Mouse (Mus musculus): Measurements from ENCODE around the gene Pum1.

Pum1 gene

DNA sequence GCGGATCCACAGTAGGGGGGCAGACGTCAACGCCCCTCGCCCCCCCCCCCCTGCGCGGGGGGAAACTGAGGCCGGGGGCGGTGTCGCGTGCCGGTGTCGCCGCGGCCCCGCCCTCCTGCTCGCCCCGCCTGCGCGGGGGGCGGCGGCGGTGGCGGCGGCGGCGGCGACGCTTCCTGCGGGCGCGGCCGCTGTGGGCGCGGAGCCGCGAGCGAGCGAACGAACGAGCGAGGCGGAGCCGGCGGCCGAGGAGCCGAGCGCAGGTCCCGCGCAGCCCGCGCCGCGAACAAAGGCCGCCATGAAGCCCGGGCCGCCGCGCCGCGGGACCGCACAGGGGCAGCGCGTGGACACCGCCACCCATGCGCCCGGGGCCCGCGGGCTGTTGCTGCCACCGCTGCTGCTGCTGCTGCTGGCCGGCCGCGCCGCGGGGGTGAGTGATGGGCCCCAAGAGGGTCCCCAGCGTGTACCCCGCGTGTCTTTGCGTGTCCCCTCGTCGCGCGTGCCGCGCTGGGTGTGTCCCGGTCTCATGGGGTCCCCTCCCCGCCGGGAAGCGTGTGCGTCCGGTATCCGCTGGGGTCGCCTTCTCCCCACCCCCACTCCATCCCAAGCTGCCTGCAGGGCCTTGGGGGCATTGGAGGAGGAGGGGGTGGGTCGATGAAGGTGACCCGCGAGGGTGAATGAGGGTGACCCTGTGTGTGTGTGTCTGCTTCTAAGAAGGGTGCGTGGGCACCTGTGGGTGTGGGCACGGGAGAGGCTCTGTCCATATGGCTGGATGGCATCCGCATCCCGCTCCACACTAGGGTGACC is 129.5 kb downstream of the Pum1 start, which contains the start of gene Sdc3:
TSS of gene Sdc3 (plus strand) at position 162 of the 804 bp plus-strand sequence.
- peak in 1 of 2 experiments; percentile 67 for DNase-seq

DNA sequence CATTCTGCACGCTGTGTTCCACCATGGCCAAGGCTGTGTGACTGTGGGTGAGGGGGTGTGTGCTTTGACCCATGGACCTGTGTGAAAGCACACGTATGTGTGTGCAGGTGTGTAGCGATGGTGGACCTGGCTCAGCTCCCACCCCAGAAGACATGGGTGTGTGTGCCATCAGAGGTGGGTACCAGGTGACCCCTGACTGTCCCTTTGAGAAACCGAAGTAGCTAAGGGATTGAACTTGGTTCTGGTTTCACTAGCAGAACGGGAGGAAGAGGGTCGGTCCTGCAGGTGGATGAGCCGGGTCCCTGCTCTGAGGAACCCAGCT is 130.0 kb downstream of the Pum1 start:
- no peak for DNase-seq

DNA sequence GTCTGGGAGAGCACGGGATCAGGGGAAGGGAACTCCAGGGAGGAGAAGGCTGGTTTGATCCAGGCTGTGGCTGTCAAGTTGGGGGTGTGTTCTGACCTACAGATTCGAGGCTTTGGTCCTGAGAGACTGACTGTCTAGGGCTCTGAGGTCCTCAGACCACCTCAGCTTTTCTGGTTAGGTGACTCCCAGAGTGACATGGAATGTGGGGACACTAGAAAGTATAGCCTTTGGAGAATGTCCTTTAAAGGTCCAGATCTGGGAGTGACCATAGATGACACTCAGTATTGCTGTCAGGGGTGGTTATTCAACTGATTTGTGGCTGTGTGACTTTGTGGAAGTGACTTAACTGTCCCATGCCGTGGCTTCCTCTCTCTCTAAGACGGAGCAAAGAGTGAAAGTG is 131.7 kb downstream of the Pum1 start:
- no peak for DNase-seq

DNA sequence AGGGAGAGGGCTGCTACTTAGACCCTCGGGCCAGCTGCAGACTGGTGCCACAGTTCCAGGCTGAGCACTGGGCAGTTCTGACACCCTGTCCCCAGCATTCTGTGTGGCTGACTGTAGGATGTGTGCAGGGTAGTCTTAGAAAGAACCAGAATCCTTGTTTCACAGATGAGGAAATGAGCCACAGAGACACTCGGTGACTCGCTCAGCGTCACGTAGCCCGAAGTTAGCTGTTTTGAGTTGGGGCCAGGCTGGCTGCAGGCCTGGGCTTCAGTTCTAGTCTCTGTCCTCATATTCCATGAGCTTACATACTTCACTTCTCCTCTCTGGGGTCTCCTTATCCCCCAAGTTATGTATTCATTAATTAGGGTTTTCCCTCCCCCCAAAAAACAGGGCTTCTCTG is 132.8 kb downstream of the Pum1 start:
- no peak for DNase-seq

DNA sequence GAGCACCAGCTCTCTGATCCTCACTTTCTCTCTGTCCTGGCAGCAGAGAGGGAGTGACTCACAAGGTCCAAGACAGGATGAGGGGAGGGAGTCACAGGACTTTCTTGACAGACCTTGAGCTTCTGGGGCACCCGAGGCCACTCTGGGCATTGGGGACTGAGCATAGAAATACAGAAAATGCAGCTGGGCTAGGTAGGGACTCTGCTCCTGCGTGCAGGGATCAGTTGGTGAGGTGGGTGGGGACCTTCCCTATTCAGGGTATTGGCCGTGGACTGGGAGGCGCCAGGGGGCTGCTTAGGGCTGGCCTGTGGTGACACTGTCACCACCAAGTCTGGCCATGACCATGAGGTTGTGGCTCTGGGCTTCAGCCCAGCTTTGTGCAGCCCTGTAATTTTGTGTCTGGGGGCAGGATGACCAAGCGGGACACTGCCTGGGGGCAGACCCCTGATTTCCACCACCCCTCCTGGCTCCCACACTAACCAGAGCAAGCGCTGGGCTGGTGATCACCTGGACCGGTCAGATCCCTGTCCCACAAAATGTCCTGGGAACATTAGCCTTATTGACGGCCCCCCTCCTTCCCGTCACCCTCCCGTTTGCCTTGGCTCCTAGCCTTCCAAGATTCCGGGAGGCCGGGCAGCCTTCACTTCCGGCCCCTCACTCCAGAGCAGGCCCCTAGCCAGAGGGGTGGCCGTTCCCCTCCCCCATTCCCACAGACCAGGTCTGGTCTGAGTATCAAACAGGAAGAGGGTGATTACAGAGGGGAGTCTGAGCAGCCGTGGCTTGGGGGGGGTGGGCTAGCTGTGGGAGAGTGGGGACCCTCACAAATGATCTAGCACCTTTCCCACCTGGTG is 134.3 kb downstream of the Pum1 start:
- DNase-seq, result peak; percentile 56 to 72

DNA sequence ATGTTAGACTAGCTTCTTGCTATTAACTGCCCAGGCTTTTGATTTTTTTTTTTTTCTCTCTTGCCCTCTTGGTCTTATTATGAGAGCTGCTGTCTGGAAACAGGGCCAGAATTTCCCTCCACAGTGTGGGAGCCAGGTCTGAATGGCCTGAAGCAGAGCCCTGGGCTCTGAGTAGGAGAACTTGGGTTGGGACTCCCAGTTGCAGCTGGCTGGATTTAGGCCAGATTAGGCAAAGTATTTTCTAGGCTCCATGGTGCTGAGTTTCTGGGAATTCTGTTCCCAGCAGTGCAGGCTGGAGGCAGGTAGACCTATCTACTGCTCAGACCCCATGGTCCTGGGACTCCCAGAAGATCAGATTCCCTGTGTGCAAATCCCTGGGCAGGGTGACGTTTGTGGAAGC is 135.3 kb downstream of the Pum1 start:
- no peak for DNase-seq

DNA sequence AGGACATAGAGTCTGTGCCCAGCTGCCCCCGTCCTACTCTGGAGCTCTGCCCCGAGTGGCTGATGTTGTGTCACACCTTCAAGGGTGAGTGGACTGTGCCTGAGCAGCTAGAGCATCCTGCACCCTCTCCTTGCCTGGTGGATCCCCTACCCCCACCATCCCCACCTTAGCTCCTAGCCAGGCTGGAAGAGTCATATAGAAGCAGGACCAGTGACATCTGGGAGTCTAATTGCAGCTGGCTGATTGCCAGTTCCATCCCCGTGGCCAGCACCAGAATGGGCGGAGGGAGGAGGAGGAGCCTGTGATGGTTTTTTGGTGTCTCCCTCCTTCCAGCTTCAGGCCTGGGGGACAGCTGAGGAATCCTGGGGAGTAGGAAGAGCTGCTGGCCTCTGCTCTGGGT is 136.0 kb downstream of the Pum1 start:
- peak in 1 of 2 experiments; percentile 49 for DNase-seq

DNA sequence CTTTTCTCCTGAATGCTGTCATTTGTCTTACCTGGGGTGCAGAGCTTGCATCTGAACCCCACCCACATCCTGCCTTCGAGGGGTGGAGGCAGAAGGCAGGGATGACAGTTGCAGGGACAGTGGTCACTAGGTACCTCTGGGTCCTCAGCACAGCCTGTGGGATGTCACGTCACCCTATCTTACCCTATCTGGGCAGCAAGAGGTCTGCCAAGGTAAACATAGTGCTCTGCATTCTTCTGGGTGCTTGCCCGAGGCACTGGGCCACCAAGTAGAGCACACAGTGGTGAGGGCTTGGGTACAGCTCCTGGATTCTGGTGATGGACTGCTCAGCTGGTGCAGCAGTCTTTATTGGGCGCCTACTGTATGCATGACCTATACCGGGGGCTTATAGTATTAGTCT is 136.5 kb downstream of the Pum1 start:
- DNase-seq, result no peak

DNA sequence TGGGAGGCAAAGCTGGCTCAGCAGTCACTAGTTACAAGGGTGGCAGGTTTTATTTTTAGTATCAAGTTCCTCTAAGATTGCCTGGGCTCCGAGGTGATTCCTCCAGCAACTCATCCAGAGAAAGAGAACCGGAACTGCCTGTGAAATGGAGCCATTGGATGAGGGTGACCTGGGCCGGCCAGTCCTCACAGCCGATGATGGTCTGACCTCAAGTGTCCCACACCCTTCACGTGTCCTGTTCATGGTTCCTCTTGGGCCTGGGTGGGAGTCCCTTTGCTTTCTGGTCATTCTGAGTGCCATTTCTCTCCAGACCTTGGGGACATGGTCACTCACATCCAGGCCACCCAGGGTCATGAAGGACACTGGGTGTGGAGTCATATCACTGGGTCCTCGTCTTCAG is 137.0 kb downstream of the Pum1 start:
- DNase-seq, result no peak

DNA sequence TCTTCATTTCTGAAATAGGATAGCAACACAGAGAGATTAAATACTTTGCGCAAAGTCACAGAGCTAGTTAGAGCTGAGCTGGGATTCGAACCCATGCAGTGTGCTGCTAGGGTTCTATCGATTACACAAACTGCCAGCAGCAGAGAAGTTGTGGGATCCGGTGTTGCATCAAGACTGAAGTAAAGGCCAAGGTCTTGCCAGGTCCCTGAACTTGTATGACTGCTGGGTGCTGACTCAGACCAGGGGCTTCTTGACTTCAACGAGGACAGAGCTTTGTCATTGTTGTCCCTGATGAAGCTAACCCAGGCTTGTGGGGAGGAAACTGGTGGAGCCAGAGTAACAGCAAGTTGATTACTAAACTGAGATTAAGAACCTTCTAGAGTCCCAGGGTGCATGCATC is 138.1 kb downstream of the Pum1 start:
- no peak for DNase-seq

DNA sequence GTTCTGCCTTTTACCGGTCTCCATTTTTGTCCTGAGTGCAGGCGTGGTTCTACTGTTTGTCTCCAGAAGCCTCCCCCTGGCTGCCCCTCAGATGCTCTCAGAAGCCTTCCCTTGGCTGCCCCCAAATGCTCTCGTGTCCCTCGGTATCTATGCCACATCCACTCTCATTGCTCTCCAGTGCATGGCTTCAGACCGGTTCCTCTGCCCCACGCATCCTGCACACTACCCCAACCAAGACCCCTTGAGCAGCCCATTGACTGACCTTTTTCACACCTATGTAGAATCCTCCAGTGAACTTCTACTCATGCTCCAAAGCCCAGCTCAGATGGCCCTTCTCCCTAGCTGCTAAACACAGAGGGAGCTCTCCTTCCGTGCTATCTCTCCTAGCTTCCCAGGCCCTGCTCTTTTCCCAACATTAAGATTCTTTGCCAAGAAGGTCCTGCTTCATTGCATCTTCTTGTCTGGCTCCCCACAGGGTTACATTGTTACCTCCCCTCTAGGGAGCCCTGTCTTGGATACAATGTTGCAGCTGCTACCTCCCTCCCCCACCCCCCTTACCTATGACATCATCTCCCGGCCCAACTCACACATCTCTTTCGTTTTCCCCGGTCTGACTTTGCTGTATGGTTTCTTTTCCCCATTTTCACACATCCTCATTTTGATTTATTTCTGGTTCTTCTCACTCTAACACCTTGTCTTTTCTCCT is 138.7 kb downstream of the Pum1 start:
- no peak for DNase-seq

DNA sequence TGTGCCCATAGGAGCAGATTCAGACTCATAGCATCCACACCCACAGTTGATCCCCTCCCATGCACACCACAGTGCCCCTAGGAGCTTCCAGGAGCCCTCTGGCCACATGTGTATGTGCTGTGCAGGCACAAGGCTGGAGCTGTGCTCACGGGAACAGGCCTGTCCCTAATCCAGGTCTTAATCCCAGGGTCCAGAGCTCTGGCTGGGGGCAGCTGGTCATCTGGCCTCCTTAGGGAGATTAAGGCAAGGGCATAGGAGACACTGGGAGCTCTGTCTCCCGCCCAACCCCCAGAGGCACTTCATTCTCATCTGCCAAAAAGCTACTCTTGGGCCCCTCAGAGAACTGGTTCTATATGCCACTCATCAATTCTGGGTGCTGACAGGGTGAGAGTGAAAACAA is 140.5 kb downstream of the Pum1 start:
- DNase-seq, result no peak

DNA sequence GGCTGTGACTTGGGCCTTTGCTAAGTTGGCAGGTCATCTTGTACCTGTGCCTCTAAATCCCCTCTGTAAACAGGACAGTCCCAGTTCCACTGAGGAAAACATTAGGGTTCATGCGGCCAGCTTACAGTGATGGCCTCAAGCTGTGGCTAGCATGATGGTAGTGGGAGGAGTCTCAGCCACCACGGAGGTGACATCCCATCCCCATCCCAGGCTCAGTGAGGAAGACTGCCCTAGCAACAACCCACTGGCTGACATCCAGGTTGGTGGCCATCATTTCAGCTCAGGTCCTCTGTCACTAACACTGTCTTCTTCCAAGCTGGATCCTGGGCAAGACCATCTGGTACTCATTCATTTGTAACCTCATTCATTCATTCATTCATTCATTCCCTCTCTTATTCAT is 141.2 kb downstream of the Pum1 start:
- no peak for DNase-seq

DNA sequence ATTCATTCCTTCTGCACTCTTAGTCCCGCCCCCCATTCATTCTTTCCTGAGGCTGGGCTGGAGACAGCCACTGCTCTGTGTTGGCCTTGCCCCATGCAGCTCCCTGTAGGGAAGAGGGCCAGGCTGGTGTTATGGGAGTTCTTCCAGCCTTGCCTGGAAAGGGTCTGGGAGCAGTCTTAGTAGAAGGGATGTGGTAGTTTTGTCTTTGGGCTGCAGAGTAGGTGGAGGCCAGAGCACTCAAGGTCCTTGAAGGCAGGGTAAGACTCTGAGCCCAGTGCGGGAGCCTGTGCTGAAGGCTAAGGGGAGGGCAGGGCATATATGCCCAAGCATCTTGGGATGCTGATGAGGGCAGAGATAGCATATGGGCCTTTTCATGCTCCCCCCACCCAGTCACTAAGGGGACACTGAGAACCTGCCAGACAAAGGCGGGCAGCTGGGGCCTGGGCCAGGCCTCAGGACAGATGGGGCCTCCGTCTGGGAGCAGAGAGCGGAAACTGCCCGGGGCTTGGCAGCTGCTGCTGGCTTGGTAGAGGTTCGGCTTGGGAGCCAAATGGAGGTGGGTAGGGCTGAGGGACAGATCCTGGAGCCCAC is 141.7 kb downstream of the Pum1 start:
- peak in 1 of 2 experiments; percentile 33 for DNase-seq

DNA sequence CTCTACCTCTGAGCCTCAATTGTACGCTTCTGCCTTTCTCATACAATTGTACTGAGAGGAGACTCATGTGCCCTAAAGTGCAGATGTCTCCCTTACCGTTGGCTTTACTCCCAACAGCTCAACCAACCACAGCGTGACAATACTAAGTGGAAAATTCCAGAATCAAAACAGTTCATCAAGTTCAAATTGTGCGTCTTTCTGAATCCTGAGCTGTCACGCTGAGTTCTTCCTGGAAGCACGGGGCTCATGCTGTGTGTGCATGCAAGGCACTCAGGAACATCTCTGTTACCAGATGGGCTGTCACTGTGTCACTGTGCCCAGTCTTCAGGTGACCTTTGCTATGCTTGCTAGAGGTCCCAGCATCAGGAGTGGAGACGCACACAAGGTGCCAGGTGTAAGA is 142.6 kb downstream of the Pum1 start:
- no peak for DNase-seq

DNA sequence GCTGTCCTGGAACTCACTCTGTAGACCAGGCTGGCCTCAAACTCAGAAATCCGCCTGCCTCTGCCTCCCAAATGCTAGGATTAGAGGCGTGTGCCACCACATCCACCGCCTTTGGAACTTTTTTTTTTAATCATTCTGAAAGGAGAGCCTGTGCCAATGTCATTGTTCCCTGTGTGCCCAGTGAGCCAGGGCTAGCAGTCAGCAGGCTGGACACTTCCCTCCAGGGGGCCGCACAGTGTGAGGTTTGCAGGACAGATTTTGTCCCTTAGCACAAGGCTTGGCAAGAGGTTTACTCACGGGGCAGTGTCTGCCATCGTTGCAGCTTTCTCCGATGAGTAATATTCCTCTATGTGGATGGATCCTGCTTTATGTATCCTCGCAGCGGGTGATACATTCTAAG is 143.6 kb downstream of the Pum1 start:
- no peak for DNase-seq

DNA sequence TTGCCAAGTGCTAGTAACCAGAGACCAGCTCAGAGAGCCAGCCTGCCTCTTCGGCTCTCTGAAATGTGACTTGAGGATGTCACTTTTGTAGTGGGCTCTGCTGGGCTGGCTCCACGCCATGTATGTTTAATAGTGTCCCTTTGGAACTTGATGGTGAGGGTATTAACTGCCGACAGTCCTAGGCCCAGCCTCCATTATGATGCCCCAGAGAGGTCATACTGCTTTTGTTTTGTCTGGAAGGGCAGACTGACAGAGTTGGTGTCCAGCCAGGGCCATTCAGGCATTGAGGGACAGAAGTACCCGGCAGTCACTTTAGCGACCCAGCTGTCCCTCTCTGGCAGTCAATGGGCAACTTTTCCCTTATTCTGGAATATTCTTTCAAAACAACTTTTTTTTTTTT is 146.7 kb downstream of the Pum1 start:
- no peak for DNase-seq

DNA sequence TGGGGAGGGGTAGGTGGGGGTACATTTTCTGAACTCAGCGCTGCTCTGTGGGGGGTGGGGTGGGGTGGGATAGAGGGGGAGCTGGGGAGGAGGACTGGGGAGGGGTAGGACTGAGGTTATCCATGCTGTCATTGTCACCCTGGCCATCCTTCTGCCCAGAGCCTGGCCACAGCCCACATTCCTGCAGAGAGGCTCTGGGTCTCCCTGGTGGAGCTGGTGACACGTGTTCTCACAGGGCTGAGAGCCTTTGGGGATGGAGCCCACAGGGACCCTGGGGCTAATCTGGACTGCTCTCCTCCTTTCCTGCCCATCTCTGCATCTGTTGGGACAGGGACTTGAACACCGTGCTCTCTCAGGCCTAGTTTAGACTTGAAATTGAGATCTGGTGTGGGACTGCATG is 147.7 kb downstream of the Pum1 start:
- no peak for DNase-seq

DNA sequence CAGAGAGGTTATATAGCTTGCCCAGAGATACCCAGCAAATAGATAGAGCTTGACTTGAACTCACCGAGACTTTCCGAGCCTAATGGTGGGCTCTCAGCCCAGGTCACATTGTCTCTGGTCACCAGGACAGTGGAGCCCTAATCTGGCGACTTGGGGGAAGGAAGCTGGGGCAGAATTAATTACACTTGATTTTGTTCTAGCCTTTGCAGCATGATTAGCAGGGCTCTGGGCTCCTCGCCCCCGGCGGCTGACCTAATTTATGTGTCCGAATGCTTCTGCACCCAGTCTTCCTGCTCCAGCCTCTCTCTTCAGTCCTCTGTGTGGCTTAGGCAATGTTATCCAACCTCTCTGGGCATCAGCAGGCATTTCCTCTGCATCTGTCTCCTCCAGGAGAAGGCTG is 148.3 kb downstream of the Pum1 start:
- DNase-seq, result no peak

DNA sequence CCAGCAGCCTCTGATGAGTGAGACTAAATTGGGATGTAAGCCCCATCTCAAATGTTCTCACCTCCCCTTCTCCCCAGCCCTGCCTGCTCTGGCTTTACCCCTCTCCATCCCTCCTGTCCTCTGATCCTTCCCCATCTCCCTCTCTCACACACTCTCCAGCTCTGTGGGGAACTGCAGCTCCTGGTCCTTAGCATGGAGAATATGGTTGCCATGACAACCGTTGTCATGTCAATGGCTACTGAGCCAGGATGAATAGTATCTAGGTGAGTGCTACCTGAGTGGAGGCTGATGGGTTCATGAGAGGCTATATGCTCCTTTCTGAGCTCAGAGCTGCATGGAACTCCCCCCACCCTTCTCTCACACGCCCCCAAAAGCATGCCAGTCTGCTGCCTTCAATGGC is 150.8 kb downstream of the Pum1 start:
- DNase-seq, result no peak

DNA sequence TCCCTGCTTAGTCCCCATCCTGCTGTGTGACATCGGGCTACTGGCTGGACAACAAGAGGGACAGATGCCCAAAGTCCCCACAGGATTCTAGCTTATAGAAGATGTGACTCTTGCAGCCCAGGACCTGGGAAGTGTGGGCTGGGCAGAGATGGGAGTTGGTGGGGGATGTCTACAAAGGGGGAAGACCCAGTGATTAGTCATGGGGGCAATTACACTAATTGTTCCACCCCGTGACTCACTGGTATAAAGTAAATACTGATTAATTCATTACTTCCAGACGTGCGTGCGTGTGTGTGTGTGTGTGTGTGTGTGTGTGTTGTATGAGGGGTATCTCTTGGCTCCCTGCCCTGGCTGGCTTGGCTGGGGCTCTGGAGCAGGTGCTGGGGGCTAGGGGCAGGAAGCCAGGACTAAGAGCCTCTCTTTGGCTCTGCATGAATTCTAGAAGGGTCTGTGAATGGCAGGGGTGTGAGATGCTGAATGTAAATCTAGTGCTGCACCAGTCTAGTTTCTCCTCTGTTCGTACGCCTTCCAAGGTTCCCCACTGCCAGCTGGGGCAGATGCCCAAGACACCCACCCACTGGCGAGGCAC is 151.7 kb downstream of the Pum1 start:
- no peak for DNase-seq

DNA sequence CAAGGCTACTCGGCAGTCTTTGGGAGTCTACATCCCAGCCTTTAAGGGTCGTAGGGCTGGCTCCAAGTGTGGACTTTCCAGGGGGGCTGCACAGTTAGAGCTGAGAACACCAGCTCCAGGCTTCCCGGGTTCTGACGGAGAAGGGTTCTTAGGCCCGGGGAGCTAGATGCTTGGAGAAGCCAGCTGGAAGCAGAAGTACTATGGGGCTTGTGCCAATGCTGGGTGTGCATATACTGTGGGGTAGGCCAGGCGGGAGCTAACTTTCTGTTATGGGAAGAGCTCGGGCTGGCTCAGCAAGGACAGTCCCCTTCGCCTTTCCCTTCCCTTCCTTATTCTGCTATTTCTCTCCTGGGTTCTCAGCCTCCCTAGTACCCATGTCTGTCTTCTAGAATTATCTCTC is 152.7 kb downstream of the Pum1 start:
- DNase-seq, result no peak

DNA sequence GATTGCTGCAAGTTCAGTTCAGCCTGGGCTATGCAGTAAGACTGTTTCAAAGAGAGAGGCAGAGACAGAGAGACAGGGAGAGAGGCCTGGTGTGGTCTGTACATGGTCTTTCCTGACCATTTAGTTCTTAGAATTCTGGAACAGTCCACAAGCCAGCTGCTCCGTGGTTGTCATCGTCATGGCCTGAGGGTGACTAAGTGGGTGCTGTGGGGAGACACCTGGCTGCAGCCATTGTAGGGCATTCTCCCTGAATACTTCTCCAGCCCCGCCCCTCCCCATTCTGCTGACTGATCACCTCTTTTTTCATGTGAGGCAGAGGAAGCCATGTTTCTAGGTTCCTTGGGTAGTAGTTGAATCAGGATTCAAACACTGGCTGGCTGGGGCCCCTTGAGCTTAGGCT is 156.7 kb downstream of the Pum1 start:
- DNase-seq, result no peak
